Mouse (Mus musculus) embryonic facial prominence, embryonic 12.5 days (tissue): ENCODE measurements at regions not wholly inside any gene's neighbourhood (a gene's known extent, or its start where the extent isn't known, plus 50 kb on each side); places are given as distances from the start of the nearest gene placed in this dataset.

ENCODE experiments used
- ATAC-seq: fragments of 200-750 bp; cut with Nextera tagmentation; 2 replicates; pipeline ENCODE4 v1.8.0; 2017; ENCODE audit not compliant: insufficient number of reproducible peaks, insufficient read depth, low FRiP score, low TSS enrichment
- H3K27ac ChIP-seq: fragments of 300-500 bp; sonication (generic); 2 replicates; pipeline ENCODE4 v1.5.1; 2016; ENCODE audit warnings: mild to moderate bottlenecking
- H3K27me3 ChIP-seq: fragments of 300-500 bp; sonication (generic); 2 replicates; pipeline ENCODE4 v1.6.1; 2016; ENCODE audit warnings: mild to moderate bottlenecking, moderate library complexity
- H3K36me3 ChIP-seq: fragments of 300-500 bp; sonication (generic); 2 replicates; pipeline ENCODE4 v1.6.1; 2016; ENCODE audit warnings: mild to moderate bottlenecking
- H3K4me1 ChIP-seq: fragments of 300-500 bp; sonication (generic); 2 replicates; pipeline ENCODE4 v1.6.1; 2016
- H3K4me2 ChIP-seq: fragments of 300-500 bp; sonication (generic); replicated peaks from 2 replicates; pipeline ENCODE4 v1.6.1; 2016; ENCODE audit warnings: mild to moderate bottlenecking, moderate library complexity
- H3K4me3 ChIP-seq: fragments of 300-500 bp; sonication (generic); 2 replicates; pipeline ENCODE4 v1.5.1; 2016; ENCODE audit warnings: mild to moderate bottlenecking
- H3K9ac ChIP-seq: fragments of 300-500 bp; sonication (generic); 2 replicates; pipeline ENCODE4 v1.6.1; 2016; ENCODE audit warnings: mild to moderate bottlenecking, moderate library complexity
- H3K9me3 ChIP-seq: fragments of 300-500 bp; sonication (generic); 2 replicates; pipeline ENCODE4 v1.6.1; 2016; ENCODE audit warnings: mild to moderate bottlenecking, moderate library complexity
- WGBS: fragments of 180-500 bp; shearing (Covaris S2); methylation state at CpG from one replicate; pipeline ENCODE4 v1.1.7; 2016; 5-methylcytosine and 5-hydroxymethylcytosine counted together

GRCm38 (mm10) chr1:163650577-163651180, 74.4 kb downstream of the Mettl11b start:
- WGBS = 61% methylated on average over 5 of the region's 5 CpGs
- Histone ChIP-seq H3K4me1 (peaks cover 7% of the 10 kb centered on the region; the same call in 1 of the 2 replicates), H3K9me3 (no peaks in the 10 kb centered on the region), H3K9ac (no peak overlapping the region), H3K4me3 (no peak overlapping the region), H3K27ac (no peak overlapping the region), H3K36me3 (no peaks in the 10 kb centered on the region), H3K27me3 (no peaks in the 10 kb centered on the region), H3K4me2 (no peak overlapping the region)
- ATAC-seq = no peak

GRCm38 (mm10) chr1:163642091-163642490, 82.9 kb downstream of the Mettl11b start:
- Histone ChIP-seq H3K27ac (no peak overlapping the region), H3K4me3 (no peak overlapping the region), H3K36me3 (no peaks in the 10 kb centered on the region), H3K9me3 (no peaks in the 10 kb centered on the region), H3K27me3 (no peaks in the 10 kb centered on the region), H3K4me2 (no peak overlapping the region), H3K9ac (no peak overlapping the region), H3K4me1 (peaks cover 9% of the 10 kb centered on the region; the same call in 1 of the 2 replicates)
- ATAC-seq = no peak
- WGBS = 78% methylated on average over 1 of the region's 1 CpGs

- ATAC-seq = no peak
- Histone ChIP-seq H3K4me3 (no peak overlapping the region), H3K9ac (no peak overlapping the region), H3K27me3 (no peaks in the 10 kb centered on the region), H3K4me1 (peaks cover 9% of the 10 kb centered on the region; the same call in 1 of the 2 replicates), H3K9me3 (no peaks in the 10 kb centered on the region), H3K36me3 (no peaks in the 10 kb centered on the region), H3K27ac (no peak overlapping the region), H3K4me2 (no peak overlapping the region)
- WGBS = 24% methylated on average over 9 of the region's 9 CpGs
These were observed 84.4 kb downstream of the Mettl11b start for GRCm38 (mm10) chr1:163640527-163641228.

GRCm38 (mm10) chr1:163630291-163630812, 94.7 kb downstream of the Mettl11b start:
- H3K4me2 ChIP-seq = no peak overlapping the region
- no peak overlapping the region for H3K9ac ChIP-seq
- 84% methylated on average over 5 of the region's 5 CpGs for WGBS
- H3K27me3 ChIP-seq = no peaks in the 10 kb centered on the region
- no peaks in the 10 kb centered on the region for H3K4me1 ChIP-seq
- no peak overlapping the region for H3K4me3 ChIP-seq
- H3K27ac ChIP-seq = no peak overlapping the region
- H3K9me3 ChIP-seq = no peaks in the 10 kb centered on the region
- ATAC-seq = no peak
- H3K36me3 ChIP-seq = no peaks in the 10 kb centered on the region

GRCm38 (mm10) chr1:163624887-163625286, 100.1 kb downstream of the Mettl11b start:
- Histone ChIP-seq H3K27ac (no peak overlapping the region), H3K4me3 (no peak overlapping the region), H3K4me1 (0 out of 2 replicates have a peak, but pooled peaks cover under 1% of the 10 kb centered on the region), H3K36me3 (no peaks in the 10 kb centered on the region), H3K27me3 (no peaks in the 10 kb centered on the region), H3K9ac (no peak overlapping the region), H3K9me3 (no peaks in the 10 kb centered on the region), H3K4me2 (no peak overlapping the region)
- no peak for ATAC-seq
- WGBS = 91% methylated on average over 4 of the region's 4 CpGs

- no peaks in the 10 kb centered on the region for H3K36me3 ChIP-seq
- H3K4me3 ChIP-seq = no peak overlapping the region
These were observed 103.7 kb downstream of the Mettl11b start for GRCm38 (mm10) chr1:163621293-163621692.

GRCm38 (mm10) chr1:163619831-163620230, 105.2 kb downstream of the Mettl11b start:
- Histone ChIP-seq H3K9ac (no peak overlapping the region), H3K27me3 (no peaks in the 10 kb centered on the region), H3K9me3 (no peaks in the 10 kb centered on the region), H3K4me2 (no peak overlapping the region), H3K4me3 (no peak overlapping the region), H3K36me3 (no peaks in the 10 kb centered on the region), H3K4me1 (0 out of 2 replicates have a peak, but pooled peaks cover 3% of the 10 kb centered on the region), H3K27ac (no peak overlapping the region)
- 37% methylated on average over 7 of the region's 7 CpGs for WGBS
- ATAC-seq = no peak

More at GRCm38 (mm10) chr1:163621293-163621692, 103.7 kb downstream of the Mettl11b start:
- Histone ChIP-seq H3K4me1 (0 out of 2 replicates have a peak, but pooled peaks cover 3% of the 10 kb centered on the region), H3K27ac (no peak overlapping the region), H3K27me3 (no peaks in the 10 kb centered on the region), H3K4me2 (no peak overlapping the region), H3K9ac (no peak overlapping the region), H3K9me3 (no peaks in the 10 kb centered on the region)
- ATAC-seq = no peak
- 79% methylated on average over 3 of the region's 3 CpGs for WGBS

GRCm38 (mm10) chr1:163618132-163618531, 106.9 kb downstream of the Mettl11b start:
- no peak overlapping the region for H3K27ac ChIP-seq
- no peaks in the 10 kb centered on the region for H3K9me3 ChIP-seq
- no peak overlapping the region for H3K9ac ChIP-seq
- no peaks in the 10 kb centered on the region for H3K36me3 ChIP-seq
- no peak overlapping the region for H3K4me2 ChIP-seq
- no peak overlapping the region for H3K4me3 ChIP-seq
- no peak for ATAC-seq
- 0 out of 2 replicates have a peak, but pooled peaks cover 3% of the 10 kb centered on the region for H3K4me1 ChIP-seq
- no peaks in the 10 kb centered on the region for H3K27me3 ChIP-seq
- WGBS = 28% methylated on average over 3 of the region's 3 CpGs

- Histone ChIP-seq H3K9me3 (no peaks in the 10 kb centered on the region), H3K27me3 (no peaks in the 10 kb centered on the region), H3K4me1 (0 out of 2 replicates have a peak, but pooled peaks cover 3% of the 10 kb centered on the region), H3K9ac (no peak overlapping the region), H3K4me2 (no peak overlapping the region), H3K4me3 (no peak overlapping the region), H3K27ac (no peak overlapping the region), H3K36me3 (no peaks in the 10 kb centered on the region)
- no peak for ATAC-seq
- 76% methylated on average over 3 of the region's 3 CpGs for WGBS
These were observed 108.4 kb downstream of the Mettl11b start for GRCm38 (mm10) chr1:163616596-163616995.

- Histone ChIP-seq H3K27me3 (no peaks in the 10 kb centered on the region), H3K9ac (no peak overlapping the region), H3K4me3 (no peak overlapping the region), H3K9me3 (no peaks in the 10 kb centered on the region), H3K4me2 (no peak overlapping the region), H3K36me3 (no peaks in the 10 kb centered on the region), H3K27ac (no peak overlapping the region), H3K4me1 (peaks cover 4% of the 10 kb centered on the region; the same call in 1 of the 2 replicates)
- no peak for ATAC-seq
- 98% methylated on average over 1 of the region's 1 CpGs for WGBS
These were observed 116.6 kb downstream of the Mettl11b start for GRCm38 (mm10) chr1:163608429-163608828.

GRCm38 (mm10) chr1:163607701-163608100, 117.3 kb downstream of the Mettl11b start:
- Histone ChIP-seq H3K9me3 (no peaks in the 10 kb centered on the region), H3K27ac (no peak overlapping the region), H3K36me3 (no peaks in the 10 kb centered on the region), H3K4me3 (no peak overlapping the region), H3K27me3 (no peaks in the 10 kb centered on the region), H3K9ac (no peak overlapping the region), H3K4me1 (peaks cover 4% of the 10 kb centered on the region; the same call in 1 of the 2 replicates), H3K4me2 (no peak overlapping the region)
- no peak for ATAC-seq
- WGBS = 67% methylated on average over 5 of the region's 5 CpGs
